Mouse (Mus musculus) left cerebral cortex, adult 8-10 months (tissue): ENCODE results near the gene Tma7. TPM values are rescaled to one million over a fixed set of nuclear protein-coding genes. Genes with fewer than 3 reads are reported as not detected.

Experiments
- DNase-seq, 2 experiments: peaks; one replicate each; pipeline ENCODE4 v3.0.0; 2022; ENCODE audit warnings: low spot score in 2 of 2
- total RNA-seq, 4 experiments: library from RNA; stranded (reverse); gene quantifications; 2 replicates each; pipeline ENCODE4 v1.2.4; 2022

Gene Tma7
- total RNA-seq, 4 experiments from 2014 or later: 291 to 329 (median 323) TPM

- peak; percentile 89 to 92 for DNase-seq
Observed at GRCm38 (mm10) chr9:109073661-109074573, 8.5 kb downstream of the Tma7 start, which contains the start of gene Atrip. Atrip (minus strand) TSS chr9:109074124.

- DNase-seq: no peak
Observed at GRCm38 (mm10) chr9:109068095-109068735, 14.2 kb downstream of the Tma7 start.

DNA sequence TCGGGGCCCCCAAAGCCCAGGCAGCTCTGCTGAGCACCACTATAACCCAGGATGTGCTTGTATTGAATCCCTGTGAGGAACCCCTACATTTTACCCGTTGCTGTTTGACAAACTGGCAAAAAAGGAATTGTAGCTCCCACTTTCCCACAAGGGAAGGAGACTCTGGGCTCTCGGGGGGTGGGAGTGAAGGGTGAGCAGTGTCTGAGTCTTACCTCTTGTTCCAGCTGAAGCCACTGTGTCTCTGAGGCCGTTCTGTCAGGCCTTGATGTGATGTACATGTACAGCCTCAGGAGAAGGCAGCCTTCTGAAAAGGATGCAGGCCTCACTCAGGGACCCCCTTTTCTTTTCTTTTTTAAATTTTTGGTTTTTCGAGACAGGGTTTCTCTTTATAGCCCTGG is 21.5 kb downstream of the Tma7 start:
- no peak for DNase-seq

DNA sequence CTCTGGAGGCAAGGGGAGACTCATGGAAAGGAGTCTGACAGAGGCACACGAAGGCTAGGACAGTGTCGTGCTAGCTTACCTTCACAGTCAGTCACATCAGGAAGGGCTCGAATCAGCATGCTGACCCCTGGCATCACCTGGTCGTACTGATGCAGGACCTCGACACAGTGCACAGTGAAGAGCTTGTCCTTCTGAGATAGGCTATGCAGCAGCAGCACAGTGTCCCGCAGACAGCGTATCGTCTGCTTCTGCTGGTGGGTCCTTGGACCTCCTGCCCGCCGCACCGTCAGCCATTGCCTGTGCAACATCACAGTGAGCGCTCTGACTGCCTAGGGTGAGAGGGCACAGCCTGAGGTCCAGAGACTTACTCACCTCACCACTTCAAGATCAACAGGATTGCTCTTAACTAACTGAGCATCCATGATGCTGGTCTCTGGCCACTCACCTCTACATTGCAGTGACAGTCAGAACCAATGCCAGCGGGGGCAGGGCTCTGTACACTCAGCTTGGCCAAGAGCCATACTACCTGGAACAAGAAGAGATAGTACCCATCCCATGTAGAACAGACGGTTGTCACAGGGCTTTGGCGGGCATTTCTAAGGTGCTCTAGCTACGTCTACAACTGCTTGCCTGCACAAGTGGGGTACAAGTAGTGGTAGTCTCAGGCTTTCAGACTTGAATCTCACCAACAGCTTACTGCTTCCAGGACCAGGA is 22.0 kb downstream of the Tma7 start:
- no peak for DNase-seq

DNA sequence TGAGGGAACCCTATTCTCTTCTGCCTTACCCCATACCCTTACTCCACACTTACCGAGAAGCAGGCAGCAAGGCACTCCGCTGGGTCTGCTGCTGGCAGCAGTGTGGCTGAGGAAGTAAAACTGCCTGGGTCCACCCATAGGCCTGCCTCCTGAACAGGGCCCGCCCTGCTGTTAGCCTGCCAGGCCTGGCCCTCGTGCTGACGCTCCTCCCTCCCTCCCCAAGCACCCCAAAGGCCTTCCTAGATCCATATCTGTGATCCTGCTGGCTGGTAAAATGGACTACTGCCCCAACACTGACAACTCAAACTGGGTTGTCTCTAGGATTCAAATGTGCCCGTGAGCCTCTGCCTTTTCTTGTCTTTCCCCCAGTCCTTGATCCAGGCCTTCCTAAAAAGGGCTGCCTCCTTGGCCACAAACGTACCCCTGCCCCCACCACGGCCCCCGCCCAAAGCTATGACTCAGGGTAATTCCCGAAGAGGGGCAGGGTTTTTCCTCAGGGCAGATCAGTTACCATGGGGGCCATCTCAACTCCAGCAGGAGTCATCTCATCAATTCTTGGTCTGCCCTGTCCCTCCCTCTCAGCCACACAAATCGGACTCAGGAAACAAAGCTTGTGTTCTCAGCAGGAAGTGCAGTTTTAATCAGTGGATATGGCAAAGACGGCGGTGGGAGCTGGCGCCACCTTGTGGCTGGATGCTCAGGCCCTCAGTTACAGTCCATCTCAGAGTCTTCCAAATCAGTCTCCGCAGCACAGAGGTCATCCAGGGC is 23.1 kb downstream of the Tma7 start, which contains the start of gene Trex1:
Gene Trex1, minus strand, starts transcription at position 599 of the 768 bp plus-strand sequence.
- peak; percentile 81 to 82 for DNase-seq

DNA sequence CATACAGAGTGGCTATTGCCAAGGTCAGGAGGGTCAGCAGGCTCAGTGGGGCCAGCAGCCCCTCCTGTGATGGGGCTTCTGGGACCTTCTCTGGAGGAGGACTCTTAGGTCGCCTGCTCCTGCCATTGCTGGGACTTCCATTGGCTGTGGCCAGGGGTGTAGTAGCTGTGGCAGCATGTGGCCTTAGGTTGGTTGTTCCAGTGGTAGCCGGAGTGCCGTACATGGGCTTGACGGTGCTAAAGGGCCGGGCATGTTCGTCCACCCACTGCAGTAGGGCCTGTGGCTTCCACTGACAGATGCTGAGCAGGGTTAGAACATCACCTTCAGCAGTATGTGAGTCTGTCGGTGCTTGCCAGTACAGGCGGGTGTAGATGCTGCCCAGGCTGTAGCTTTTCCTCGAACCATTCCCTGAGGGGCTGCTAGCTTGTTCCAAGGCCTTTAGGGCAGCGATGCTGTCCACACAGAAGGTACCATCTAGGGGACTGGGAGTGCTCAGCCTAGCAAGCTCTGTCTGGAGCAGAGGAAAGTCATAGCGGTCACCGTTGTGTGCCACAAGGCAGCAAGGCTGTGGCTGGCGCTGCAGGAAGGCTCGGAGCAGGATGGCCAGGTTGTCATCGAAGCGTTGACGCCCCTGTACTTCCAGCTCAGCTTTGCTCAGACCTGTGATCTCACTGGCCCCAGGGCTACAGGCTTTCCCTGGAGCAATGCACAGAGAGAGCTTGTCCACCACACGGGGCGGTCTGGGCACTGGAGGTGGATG is 24.2 kb downstream of the Tma7 start:
- DNase-seq: no peak

DNA sequence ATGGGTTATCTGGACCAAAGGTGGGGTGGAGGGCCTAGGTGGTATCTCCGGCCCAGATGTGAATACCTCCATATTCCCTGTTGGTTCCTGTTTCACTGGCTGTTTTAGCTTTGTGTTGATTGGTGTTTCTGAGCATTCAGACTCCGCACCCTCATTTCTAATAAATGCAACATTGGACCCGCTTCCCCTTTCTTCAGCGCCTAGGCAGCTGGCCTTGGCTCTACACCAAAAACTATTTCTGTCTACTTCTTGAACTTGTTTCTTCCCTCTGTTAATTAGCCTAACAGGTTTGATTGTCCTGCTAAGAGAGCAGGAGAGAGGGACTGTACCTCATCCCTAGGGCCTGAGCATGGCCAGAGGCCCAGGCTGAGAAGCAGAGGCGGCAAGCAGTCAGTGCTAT is 24.8 kb downstream of the Tma7 start:
- no peak for DNase-seq

DNA sequence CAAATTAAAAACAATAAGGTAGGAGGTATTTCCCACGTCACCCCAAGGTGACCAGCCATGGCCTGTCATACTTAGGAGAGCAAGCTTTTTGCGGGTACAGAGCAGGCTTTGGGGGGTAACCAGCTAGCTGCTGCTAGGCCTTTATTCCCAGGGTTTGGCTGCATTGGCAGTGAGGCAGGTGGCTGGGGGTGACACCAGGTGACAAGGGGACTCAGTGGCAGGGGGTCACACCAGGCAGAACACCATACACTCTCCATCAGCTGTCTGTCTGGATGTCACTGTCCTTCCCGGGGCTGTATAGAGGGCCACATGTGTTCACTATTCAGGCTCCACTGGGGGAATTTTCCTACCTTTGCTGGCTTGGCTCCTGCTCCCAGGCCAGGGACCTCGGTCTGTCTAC is 25.5 kb downstream of the Tma7 start:
- DNase-seq: no peak

DNA sequence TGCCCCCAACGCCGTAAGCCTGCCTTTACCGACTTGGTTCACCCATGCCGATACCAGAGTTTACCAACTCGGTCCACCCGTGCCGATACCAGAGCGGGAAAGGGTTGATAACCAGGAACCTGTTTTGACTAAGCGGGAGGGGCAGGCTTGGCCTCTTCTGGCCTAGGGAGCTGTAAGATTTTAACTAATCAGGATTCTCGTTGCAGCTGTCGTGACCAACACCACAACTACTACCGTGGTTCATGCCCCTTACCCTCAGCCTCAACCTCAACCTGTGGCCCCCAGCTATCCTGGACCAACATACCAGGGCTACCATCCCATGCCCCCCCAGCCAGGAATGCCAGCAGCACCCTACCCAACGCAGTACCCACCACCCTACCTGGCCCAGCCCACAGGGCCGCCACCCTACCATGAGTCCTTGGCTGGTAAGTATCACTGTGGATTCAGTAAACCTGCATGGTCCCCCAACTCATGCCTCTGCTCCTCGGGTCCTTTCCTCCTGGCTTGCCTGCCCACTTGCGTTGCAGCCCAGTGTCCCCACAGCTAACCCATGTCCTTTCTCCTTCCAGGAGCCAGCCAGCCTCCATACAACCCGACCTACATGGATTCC is 26.2 kb downstream of the Tma7 start:
- DNase-seq: no peak

DNA sequence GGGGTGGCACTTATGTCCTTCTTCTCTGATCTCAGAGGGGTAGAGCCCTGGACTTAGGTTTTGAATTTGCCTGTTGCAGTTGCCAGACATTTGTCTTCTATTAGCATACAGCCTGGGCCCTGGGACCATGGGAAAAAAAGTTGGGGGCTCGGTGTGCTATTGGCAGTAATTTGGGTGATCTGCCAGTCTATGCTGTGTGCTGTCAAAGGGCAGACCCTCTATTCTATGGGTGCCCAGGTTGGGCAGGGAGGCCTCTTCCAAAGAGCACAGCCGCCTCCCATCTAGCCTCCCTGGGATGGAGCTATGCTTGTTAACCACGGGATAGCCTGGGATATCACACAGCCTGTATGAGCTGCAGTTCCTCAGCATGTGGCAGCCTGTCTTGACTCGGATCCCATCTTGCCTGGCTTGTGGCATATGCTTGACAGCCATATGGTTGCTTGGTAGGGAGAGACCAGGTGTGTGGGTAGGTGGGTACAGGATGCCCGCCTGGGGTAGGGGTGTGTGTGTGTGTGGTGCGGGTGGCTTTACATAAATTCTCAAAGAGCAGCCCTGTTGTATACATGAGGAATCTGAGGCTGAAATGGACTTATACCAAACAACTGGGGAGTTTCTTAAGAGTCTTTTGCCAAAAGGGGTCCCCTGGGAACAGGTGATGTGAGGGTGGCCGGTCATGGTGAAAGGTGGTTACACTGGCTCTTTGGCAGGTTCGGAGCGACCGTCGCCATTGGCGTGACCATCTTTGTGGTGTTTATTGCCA is 26.9 kb downstream of the Tma7 start:
- peak in 1 of 2 experiments; percentile 40 for DNase-seq

- peak in 1 of 2 experiments; percentile 73 for DNase-seq
Observed at GRCm38 (mm10) chr9:109054712-109055111, 27.7 kb downstream of the Tma7 start.

- DNase-seq: no peak
Observed at GRCm38 (mm10) chr9:109053851-109054250, 28.5 kb downstream of the Tma7 start.

DNA sequence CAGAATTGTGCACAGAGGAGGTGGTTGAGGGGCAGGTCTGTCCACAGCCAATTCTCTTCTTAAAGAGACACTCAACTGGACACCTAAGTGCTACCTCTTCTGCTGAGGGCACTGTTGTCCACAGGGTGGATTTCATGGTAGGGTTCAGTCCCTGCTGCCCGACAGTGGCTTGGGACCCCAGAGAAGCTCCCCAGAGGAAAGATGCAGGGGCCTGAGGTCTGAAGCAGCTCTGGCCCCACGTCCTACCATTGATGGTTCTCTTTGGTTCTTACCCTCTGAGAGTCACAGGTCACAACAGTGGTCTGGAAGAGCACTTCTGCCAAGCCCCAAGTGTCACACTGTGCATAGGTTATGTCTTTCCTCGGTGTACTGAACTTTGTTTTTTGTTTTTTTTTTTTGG is 29.0 kb downstream of the Tma7 start:
- no peak for DNase-seq

GRCm38 (mm10) chr9:109052490-109053260 is 29.7 kb downstream of the Tma7 start:
- DNase-seq: no peak

GRCm38 (mm10) chr9:109051651-109052489 is 30.5 kb downstream of the Tma7 start:
- no peak for DNase-seq

GRCm38 (mm10) chr9:109051011-109051501 is 31.3 kb downstream of the Tma7 start:
- DNase-seq: no peak

- DNase-seq: no peak
Observed at GRCm38 (mm10) chr9:109050674-109050997, 31.8 kb downstream of the Tma7 start.
